Mouse (Mus musculus) testis, adult 2 months (tissue): ENCODE measurements around the gene Arhgap32.

Experiments used
- CTCF ChIP-seq: fragments of 200-500 bp; IDR thresholded peaks from 2 replicates; pipeline ENCODE4 v1.5.1; 2012; ENCODE audit warnings: low read depth, mild to moderate bottlenecking, inconsistent platforms, low read length, moderate library complexity; ENCODE audit not compliant: control insufficient read depth, insufficient read depth, insufficient replicate concordance
- POLR2A ChIP-seq: fragments of 200-500 bp; IDR thresholded peaks from 2 replicates; pipeline ENCODE4 v1.6.1; 2012; ENCODE audit warnings: low read depth, mild to moderate bottlenecking, inconsistent platforms, low read length, moderate library complexity; ENCODE audit not compliant: control insufficient read depth

GRCm38 (mm10) chr9:32204450-32204990 is 88.6 kb downstream of the Arhgap32 start:
- TF ChIP-seq CTCF = no peak
- no peak for TF ChIP-seq POLR2A
